Mouse (Mus musculus) olfactory bulb, adult 2 months (tissue): Measurements from ENCODE around the gene Slc38a10.

ENCODE experiments used
- CTCF ChIP-seq: fragments of 200-500 bp; IDR thresholded peaks from 2 replicates; pipeline ENCODE4 v1.5.1; 2012; ENCODE audit warnings: low read depth, mild to moderate bottlenecking, low read length, moderate library complexity; ENCODE audit not compliant: insufficient read depth
- POLR2A ChIP-seq: fragments of 200-500 bp; IDR thresholded peaks from 2 replicates; pipeline ENCODE4 v1.6.1; 2012; ENCODE audit warnings: mild to moderate bottlenecking, low read depth, low read length, moderate library complexity; ENCODE audit not compliant: insufficient read depth

GRCm38 (mm10) chr11:120064668-120065040 lies 86.5 kb downstream of the Slc38a10 start:
- TF ChIP-seq CTCF (no peak), POLR2A (no peak)
